Mouse (Mus musculus) cerebellum, postnatal 14 days (tissue): Measurements from ENCODE around the gene Timp2.

Experiments
- DNase-seq, 2 experiments: peaks; one replicate each; pipeline ENCODE4 v3.0.0; 2021; ENCODE audit warnings: mixed read lengths in 2 of 2

The Timp2 gene

DNA sequence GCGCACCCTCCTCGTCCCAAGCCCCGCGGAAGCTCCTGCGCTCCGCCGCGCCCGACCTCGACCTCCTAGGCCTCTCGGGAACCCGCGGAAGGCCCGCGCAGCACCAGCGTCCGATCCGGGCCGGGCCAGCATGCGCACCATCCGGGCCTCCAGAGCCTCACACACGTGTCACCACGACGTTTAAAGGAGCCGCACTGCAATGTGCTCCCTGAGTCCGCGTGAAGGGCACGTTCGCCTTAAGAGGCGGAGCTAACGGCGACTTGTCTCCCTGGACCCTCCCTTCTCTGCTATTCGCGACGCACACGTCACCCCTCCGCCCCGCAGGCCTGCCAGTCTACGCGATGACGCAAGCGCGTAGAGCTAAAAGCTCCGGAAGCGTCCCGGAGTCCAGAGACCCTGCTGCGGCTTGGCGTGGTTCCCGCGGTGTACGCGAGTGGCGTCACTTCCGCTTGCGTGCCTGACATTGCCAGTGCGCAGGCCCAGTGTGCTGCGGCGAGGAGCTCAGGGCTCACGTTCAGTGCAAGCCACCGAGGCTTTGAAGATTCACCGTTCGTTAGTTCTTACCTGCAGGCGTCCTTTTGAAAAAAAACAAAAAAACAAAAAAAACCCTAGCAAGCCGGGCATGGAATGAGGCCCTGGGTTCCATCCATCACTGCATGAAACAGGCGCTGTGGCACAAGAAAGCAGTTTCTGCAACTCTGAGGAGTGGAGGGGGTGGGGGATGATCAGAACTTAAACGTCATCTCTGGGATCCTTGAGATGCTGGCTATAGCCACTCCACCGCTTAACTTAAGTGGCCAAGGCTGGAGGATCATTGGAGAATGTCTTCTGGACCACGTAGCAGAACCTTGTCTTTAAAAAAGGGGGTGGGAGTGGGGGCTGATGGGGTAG is 65.3 kb downstream of the Timp2 start, which contains the start of gene Usp36:
Gene Usp36, minus strand, starts transcription at position 246 of the 891 bp plus-strand sequence.
- DNase-seq, result peak; percentile 100

DNA sequence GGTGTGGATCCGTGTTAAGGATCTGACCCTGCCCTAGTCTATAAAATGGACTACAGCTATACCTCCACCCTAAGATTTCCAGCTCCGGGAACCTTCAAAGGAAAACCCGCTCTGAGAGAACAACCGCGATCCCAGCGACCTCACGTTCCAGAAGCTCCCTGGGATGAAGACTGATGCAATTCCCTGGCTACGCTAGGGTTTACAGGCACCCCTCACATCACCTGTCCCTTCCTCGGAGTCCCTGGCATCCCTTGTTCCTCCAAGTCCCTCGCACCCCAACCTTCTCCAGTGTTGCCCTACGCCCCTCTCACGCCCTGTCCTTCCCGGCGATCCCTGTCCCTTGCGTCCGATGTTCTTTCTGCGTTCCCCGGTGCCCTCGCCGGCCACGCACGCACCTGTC is 66.0 kb downstream of the Timp2 start:
- no peak for DNase-seq

DNA sequence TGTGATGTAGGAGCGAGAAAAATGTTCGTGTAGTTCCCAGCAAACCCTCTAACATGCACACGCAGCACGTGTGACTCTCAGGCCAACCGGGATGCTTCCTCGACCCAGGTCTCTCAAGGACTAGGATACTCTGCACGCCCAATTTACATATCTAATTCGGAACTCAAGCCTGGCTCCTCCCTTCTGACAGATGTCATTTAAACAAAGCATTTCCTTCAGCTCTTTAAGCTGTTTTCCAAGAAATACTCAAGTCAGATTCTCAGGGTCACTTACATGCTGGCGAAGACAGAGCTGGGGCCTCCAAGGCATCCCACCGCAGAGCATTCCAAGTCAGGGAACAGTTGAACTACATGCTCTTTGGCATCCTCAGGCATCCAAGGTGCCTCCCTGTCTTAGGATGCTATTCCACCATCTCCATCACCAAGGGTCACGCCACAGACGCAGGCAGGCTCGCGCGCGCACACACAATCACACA is 66.5 kb downstream of the Timp2 start:
- peak; percentile 31 to 49 for DNase-seq

DNA sequence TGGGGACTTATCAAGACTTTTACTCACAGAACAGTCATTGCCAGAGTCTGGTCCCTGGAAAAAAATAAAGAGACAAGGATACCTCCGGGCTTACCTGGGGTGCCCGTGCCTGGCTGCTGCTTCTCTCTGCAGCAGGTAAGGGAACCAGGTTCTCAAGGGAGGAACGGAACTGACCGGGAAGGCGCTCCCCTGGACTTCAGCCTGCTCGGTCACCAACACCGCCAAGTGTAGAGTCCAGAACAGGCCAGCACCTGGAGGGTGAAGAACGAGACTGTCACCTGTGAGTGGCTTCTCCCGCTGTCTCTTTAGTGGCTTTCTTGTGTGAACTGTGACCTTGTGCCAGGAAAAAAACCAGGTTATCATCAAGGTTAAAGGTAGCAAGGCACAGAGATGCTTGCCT is 68.0 kb downstream of the Timp2 start:
- no peak for DNase-seq

DNA sequence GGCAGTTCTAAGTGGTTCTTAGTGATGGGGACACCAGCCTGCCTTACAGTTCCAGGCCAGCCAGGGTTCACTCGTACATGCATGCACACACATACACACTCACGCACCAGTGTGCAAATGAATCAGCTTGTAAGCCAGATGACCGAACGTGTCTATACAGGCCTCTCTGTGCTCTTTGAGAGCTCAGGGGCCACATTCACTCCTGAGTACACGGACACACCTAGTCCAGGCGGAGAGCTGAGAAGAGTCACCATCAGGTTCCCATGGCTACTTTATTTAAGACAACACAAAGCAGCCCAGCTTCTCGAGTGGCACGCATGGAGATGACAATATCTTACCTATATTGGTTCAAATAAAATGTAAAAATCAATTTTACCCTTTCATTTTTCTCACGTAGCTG is 69.1 kb downstream of the Timp2 start:
- DNase-seq, result no peak

DNA sequence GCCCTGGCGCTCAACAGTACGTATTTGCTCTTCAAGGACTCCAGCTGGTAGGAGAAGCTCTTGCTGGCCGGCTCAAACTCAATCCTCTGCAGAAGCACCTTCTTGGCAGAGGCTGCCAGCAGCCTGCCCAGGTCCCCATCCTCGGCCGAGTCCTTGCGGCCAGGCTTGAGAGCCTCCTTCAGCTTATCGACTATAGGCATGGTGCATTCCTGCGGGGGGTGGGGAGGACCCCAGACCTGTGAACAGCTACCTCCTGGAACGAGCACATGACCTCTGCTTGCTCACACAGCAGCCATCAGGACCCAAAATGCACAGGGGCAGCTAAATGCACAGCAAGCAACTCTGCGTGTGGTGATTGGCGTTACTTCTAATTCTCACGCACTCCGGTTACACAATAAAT is 69.7 kb downstream of the Timp2 start:
- no peak for DNase-seq

DNA sequence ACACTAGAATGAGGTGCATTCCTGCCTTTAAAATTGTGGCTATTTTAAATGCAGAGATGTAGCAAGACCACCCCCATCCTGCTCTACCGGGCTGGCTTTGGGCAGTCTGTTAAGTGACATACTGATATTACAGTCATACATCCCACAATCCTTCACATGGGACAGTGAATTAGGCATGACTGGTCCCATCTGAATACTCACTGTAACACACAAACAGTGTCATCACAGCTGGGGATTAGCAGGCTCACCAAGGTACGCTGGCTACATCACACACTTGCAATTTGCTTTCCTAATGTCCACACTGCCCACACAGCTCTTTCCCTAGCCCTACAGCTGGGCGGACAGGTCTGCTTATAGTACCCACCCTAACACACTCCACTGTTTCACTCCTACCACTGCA is 75.3 kb downstream of the Timp2 start:
- DNase-seq, result no peak

DNA sequence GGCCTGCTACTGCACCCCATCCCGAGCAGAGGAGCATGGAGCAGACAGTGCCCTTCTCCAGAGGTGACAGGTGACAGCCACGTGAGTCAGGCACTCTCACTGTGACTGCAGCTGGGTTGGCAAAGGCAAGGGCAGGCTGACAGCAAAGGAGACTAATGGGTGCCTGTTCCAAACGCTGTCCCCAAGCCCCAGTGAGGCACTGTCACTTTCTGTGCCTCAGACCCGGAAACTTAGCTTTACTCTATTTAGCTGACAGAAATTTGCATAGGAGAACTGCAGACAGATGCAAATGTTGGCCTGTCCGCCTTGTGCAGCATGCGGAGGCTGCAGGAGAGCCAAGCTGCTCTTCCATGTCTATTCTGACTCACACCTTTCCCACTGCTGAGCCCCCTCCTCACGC is 79.2 kb downstream of the Timp2 start:
- no peak for DNase-seq

DNA sequence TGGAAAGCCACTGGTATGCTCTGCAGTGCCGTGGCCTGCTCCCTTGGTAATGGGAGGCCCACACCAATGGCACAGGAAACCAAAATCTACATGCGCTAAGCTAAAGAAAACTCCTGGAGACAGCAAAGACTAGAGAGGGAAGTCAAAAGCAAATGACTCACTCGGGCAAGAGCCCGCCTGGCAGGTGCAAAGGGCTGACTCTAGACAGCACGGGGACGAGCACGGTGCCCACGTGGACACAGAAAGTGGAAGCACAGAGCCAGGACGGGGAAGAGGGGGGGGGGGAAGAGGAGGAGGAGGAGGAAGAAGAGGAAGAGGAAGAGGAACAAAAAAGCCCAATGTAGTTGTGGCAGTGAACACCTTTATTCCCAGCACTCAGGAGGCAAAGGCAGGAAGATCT is 80.4 kb downstream of the Timp2 start:
- no peak for DNase-seq

DNA sequence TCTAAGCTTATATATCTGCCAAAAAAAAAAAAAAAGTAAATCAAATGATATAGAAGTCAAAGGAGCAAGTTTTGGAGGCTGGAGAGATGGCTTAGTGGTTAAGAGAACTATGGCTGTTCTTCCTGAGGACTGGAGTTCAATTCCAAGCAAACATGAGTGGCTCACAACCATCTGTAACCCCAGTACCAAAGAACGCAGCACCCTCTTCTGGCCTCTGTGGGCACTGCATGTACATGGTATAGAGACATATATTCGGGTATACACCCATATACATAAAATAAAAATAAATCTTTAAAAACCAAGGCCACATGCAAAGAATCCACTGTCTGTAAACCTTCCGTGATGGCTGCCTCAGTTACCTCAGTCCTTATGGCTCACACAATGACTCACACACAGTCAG is 85.7 kb downstream of the Timp2 start:
- peak; percentile 48 to 61 for DNase-seq

DNA sequence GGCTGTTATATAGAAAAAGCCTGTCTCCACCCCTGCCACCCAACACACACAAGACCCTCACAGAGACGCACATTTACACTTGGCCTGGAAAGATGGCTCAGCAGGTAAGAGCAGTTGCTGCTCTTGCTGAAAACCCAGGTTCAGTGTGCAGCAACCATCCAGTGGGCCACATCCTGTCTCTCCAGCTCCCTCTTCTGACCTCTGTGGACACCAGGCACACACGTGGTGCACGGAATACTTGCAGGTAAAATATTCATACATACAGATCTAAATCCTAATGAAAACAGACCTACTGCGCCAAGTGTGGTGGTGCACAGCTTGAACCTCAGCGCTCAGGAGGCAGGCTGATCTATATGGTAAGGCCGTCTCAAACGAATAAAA is 88.9 kb downstream of the Timp2 start:
- DNase-seq, result no peak

DNA sequence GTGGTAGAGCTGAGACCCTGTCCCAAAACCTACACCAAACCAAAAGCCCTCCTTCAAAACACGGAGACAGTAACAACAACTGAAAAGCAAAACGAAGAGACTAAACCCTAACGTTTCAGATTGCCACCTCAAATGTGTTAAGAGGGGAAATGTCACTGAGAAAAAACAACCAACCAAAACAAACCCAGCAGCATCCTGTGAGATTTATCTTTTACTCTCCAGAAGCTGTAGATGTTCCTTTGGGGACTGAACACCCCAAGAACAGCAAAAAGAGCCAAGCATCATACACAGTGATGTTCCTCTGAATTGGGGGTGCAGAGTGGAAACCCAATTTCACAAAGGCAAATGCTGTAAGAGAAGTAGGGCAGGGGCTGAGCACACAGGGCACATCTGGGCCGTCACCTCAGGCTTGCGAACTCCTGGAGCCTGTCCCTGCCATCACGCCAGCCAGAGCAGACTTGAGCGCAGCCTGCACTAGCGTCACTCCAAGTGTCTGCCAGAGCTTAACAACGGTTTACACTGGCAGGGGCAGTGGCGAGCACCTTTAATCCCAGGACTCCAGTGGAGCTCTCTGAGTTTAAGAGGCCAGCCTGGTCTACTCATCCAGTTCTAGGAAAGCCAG is 89.4 kb downstream of the Timp2 start:
- DNase-seq, result no peak

DNA sequence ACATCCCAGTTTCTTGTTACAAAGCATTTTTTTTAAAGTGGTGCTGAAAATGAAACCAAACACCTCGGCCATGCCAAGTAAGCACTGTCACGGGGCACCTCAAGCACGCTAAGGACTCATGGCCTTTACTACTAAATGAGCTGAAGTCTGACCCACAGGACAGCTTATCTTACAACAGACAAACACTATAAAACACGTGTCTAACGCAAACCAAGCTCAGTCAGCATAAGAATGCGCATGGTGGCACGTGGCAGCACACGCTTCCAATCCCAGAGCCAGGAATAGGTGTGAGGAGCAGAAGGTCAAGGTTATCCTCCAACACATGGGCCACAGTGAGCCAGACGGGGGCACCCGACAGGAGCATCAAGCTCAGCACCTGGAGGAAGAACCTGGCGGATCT is 89.9 kb downstream of the Timp2 start:
- no peak for DNase-seq

DNA sequence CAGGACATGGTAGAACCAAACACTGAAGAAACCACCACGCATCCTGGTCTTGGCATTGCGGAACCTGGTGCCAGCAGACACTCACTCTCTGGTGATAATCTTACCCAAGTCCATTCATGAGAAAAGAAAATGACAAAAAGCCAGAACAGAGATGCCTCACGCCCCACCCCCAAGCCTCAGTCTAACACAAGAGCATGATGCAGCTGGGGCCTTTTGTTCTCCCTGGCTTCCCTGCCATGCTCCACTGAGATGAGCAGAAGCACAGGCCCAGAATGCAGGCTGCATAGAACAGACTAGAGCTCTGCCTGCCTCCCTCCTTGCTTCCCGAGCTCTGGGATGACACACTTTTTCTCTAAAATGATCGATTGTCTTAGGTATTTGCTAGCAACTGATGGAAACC is 92.4 kb downstream of the Timp2 start:
- DNase-seq, result peak; percentile 29 to 50

DNA sequence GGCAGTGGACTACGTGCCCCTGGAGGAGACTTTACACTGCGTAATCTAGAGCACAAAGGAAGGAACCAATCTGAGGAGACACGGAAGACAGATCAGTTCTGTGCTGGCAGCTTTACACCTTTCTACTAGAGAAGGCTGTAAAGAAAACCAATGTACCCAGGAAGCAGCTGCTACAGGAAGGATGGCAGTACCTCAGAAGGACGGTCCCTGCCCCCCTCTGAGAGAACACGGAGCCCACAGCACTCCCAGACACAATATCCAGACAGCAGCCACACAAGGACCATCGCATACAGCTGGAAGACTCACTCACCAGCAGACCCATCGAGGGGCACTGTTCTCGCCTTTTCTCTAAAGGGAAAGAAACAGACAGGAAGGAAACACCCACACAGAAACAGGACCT is 95.5 kb downstream of the Timp2 start:
- DNase-seq, result no peak

DNA sequence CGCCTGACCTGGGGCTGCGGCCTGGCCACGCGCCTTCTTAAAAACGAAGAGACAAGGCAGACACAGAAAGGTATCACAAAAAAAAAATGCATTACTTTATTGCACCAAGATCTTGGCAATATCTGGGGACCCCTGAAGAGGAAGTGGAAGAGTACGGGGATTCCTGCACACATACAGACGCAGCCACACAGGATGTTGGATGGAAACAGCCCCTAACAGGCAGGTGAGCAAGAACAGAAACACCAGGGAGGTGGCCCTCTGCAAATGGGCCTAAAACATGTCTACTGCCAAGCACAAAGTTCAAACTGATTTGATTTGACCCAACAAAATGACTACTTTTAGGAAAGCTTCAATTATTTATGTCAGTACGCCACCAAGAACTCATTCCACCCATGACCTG is 96.0 kb downstream of the Timp2 start:
- no peak for DNase-seq

DNA sequence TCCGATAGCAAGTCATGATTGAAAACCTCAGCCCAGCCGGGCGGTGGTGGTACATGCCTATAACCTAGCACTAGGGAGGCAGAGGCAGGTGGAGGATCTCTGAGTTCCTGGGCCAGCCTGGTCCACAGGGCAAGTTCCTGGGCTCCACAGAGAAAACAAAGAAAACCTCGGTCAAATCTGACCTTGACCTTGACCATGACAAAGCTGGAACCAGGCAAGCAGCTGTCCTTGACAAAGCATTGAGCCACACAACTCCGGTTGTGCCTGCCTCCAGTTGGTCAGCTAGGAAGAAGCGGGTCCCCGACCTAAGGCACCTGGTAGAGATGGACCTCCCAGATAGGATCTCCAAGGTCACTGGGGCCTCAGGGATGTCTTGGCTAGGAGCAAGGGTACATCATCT is 99.2 kb downstream of the Timp2 start:
- DNase-seq, result no peak

DNA sequence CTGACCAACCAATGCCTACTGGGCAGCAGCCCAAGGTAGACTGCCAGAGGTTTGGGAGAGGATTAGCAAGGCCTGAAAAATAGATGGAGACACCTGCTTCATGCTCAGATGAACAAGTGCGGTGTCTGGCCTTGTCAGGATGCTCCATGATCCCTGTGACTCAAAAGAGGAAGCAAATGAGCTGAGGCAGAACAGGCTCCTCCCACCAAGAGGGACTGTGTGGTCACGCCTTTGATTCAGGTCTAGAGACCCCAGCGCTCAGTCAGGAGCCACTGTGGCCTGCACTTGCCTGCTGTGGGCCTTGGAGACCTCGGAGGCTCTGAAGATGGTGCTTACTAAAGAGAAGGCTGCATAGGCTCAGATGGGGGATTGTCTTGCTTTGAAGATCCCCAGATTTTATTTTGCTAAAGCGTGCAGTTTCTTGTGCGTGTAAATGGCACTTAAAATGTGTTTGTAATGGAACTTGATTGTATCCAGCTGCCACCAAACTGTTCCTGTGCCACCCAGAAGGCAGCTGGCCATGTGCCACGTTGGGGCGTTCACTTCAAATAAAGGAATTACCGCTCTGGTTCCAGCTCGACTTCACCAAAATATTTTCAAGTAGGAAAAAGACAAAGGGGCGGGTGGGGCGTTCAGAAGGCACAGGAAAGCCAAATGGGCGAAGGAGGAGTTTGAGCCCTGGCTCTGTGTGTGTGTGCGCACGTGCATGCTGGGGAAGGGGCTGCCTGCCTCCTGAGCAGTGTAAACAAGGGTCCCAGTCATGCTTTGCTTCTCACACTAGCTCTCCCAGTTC is 101.2 kb downstream of the Timp2 start:
- peak; percentile 96 for DNase-seq

DNA sequence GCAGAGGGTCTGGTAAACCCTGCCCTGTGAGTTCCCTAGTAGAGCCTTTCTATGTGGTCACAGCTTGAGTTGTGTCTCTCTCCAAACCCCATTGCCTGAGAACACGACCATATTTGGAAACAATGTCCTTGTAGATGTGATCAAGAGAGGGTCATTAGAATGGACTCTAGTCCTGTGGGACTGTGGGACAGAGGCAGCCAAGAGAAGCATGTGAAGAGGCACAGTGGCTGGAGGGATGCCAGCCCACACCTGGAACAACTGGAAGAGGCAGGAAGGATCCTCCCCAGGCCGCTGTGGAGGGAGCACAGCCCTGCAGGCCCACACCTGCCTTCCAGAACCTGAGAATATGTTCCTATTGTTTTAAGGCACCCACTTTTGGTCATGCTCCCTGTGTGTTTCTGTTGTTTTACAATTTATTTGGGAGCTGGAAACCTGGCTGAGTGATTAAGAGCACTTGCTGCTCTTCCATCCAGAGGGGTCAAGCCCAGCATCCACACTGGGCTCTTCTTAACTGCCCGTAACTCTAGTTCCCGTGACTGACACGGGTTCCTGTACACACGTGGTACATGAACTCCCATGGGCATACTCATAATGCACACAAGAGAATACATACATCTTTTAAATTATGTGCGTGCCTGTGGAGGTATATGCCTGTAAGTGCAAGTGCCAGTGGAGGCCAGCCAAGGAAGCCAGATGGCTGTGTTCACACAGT is 101.9 kb downstream of the Timp2 start:
- peak; percentile 47 to 56 for DNase-seq
